Comparison of ENCODE assay signal across 10 mouse cellular contexts in genomic region chr5:148633331-148633730, GRCm38 (mm10).
DNase-seq lines count a peak whose midpoint lies in the region; ATAC-seq and TF ChIP-seq lines count a peak whose summit lies in the region.
"Had no signal": no experiment of that assay in that cellular context is flagged by ENCODE, and none has a peak within 500 bp of the region (broad histone marks: within the 10 kb centered on the region; RNA-seq: fewer than 3 reads in every experiment).

No protein-coding gene starts in this region.

- in situ Hi-C loops in Patski (cut with MboI; ENCODE audit: low pct_unique_long_range_greater_than_20kb): no loop called here

- H3K27ac ChIP-seq in forebrain, embryonic 13.5 days: peak overlapping the region; percentile 14; the same call in 1 of the 2 replicates
- no peak overlapping the region for H3K27ac ChIP-seq in forebrain, postnatal 0 days (ENCODE audit: low read depth, low read length)
- no peak overlapping the region for H3K27ac ChIP-seq in liver, postnatal 0 days (ENCODE audit: low read depth)
- no peak overlapping the region for H3K27ac ChIP-seq in liver, embryonic 11.5 days (ENCODE audit: low read depth, low read length)

- 0 out of 2 replicates have a peak, but pooled peaks cover 4% of the 10 kb centered on the region for H3K9me3 ChIP-seq in forebrain, embryonic 13.5 days (replicated peaks)
- no peaks in the 10 kb centered on the region for H3K9me3 ChIP-seq in forebrain, postnatal 0 days (ENCODE audit: low read length)
- H3K9me3 ChIP-seq in liver, postnatal 0 days (ENCODE audit: low read length): no peaks in the 10 kb centered on the region
- H3K9me3 ChIP-seq in liver, embryonic 11.5 days (ENCODE audit: control insufficient read depth, low read length): no peaks in the 10 kb centered on the region

- WGBS in forebrain, embryonic 13.5 days: 87% methylated on average over 6 of the region's 6 CpGs
- 86% methylated on average over 6 of the region's 6 CpGs for WGBS in forebrain, postnatal 0 days
- WGBS in liver, postnatal 0 days (ENCODE audit: insufficient replicate concordance): 71% methylated on average over 6 of the region's 6 CpGs
- WGBS in liver, embryonic 11.5 days: 85% methylated on average over 6 of the region's 6 CpGs

- H3K4me2 ChIP-seq in forebrain, embryonic 13.5 days: no peak overlapping the region
- no peak overlapping the region for H3K4me2 ChIP-seq in forebrain, postnatal 0 days (ENCODE audit: low read depth)
- no peak overlapping the region for H3K4me2 ChIP-seq in liver, postnatal 0 days (ENCODE audit: low read depth, low read length)
- H3K4me2 ChIP-seq in liver, embryonic 11.5 days: no peak overlapping the region

- no peak for TF ChIP-seq EP300 in liver, postnatal 0 days (IDR thresholded peaks at IDR 0.05; ENCODE audit: low read depth)

- H3K36me3 ChIP-seq in forebrain, embryonic 13.5 days (ENCODE audit: poor library complexity, severe bottlenecking): no peaks in the 10 kb centered on the region
- H3K36me3 ChIP-seq in forebrain, postnatal 0 days (ENCODE audit: insufficient read depth): no peaks in the 10 kb centered on the region
- no peaks in the 10 kb centered on the region for H3K36me3 ChIP-seq in liver, postnatal 0 days (replicated peaks; ENCODE audit: insufficient read depth, low read length)
- H3K36me3 ChIP-seq in liver, embryonic 11.5 days (ENCODE audit: control insufficient read depth, insufficient read depth, low read length): no peaks in the 10 kb centered on the region

- H3K4me3 ChIP-seq in forebrain, embryonic 13.5 days: no peak overlapping the region
- no peak overlapping the region for H3K4me3 ChIP-seq in forebrain, postnatal 0 days (ENCODE audit: low read depth, low read length)
- H3K4me3 ChIP-seq in liver, postnatal 0 days (ENCODE audit: low read depth, low read length): no peak overlapping the region
- no peak overlapping the region for H3K4me3 ChIP-seq in liver, embryonic 11.5 days (ENCODE audit: low read depth, low read length)

- no peak overlapping the region for H3K9ac ChIP-seq in forebrain, embryonic 13.5 days
- no peak overlapping the region for H3K9ac ChIP-seq in forebrain, postnatal 0 days
- H3K9ac ChIP-seq in liver, postnatal 0 days (replicated peaks): no peak overlapping the region
- no peak overlapping the region for H3K9ac ChIP-seq in liver, embryonic 11.5 days (ENCODE audit: low read depth, low read length)

- DNase-seq in forebrain, postnatal 0 days: no peak
- peak; percentile 18 for DNase-seq in liver, postnatal 0 days
- no peak for DNase-seq in liver, embryonic 11.5 days (ENCODE audit: low spot score)
- peak; percentile 92 for DNase-seq in Patski (ENCODE audit: low read depth, low spot score)
- peak; percentile 42 for DNase-seq in lung, postnatal 36 days
- DNase-seq: kidney, adult 9 months had no signal

- no peak for TF ChIP-seq CTCF in forebrain, postnatal 0 days (IDR thresholded peaks at IDR 0.05; ENCODE audit: low read depth)
- TF ChIP-seq CTCF in liver, postnatal 0 days (IDR thresholded peaks at IDR 0.05; ENCODE audit: low read depth): no peak
- TF ChIP-seq CTCF in Patski (IDR thresholded peaks at IDR 0.05): no peak

- CTCF ChIA-PET in Patski (lab: Charles Lee): no interaction called here

- H3K4me1 ChIP-seq in forebrain, embryonic 13.5 days: peaks cover 33% of the 10 kb centered on the region
- no peaks in the 10 kb centered on the region for H3K4me1 ChIP-seq in forebrain, postnatal 0 days (ENCODE audit: insufficient read depth)
- H3K4me1 ChIP-seq in liver, postnatal 0 days (ENCODE audit: insufficient read depth): peaks cover 14% of the 10 kb centered on the region; the same call in 1 of the 2 replicates
- H3K4me1 ChIP-seq in liver, embryonic 11.5 days (replicated peaks; ENCODE audit: control insufficient read depth, insufficient read depth, low read length): no peaks in the 10 kb centered on the region; the same call in 1 of the 2 replicates

- POLR2A ChIA-PET in Patski (lab: Charles Lee): no interaction called here

- no peak for ATAC-seq in forebrain, embryonic 13.5 days
- no peak for ATAC-seq in forebrain, postnatal 0 days
- peak; percentile 27 for ATAC-seq in liver, postnatal 0 days
- ATAC-seq in liver, embryonic 11.5 days (replicated peaks; ENCODE audit: low FRiP score): no peak
- peak; percentile 79 for ATAC-seq in Patski
- ATAC-seq in megakaryocyte, adult 5-6 weeks (ENCODE audit: poor library complexity, severe bottlenecking): no peak
- ATAC-seq in erythroblast, adult 5-6 weeks (replicated peaks; ENCODE audit: low FRiP score, poor library complexity, severe bottlenecking): no peak
- ATAC-seq: hindbrain, embryonic 16.5 days had no signal

- H3K27me3 ChIP-seq in forebrain, embryonic 13.5 days: no peaks in the 10 kb centered on the region
- no peaks in the 10 kb centered on the region for H3K27me3 ChIP-seq in forebrain, postnatal 0 days (ENCODE audit: insufficient read depth, low read length)
- H3K27me3 ChIP-seq in liver, postnatal 0 days (ENCODE audit: insufficient read depth, low read length): no peaks in the 10 kb centered on the region
- no peaks in the 10 kb centered on the region; the same call in 1 of the 2 replicates for H3K27me3 ChIP-seq in liver, embryonic 11.5 days (replicated peaks; ENCODE audit: control insufficient read depth, insufficient read depth, low read length)
- no peaks in the 10 kb centered on the region for H3K27me3 ChIP-seq in Patski

Comparison
In these comparisons a context has a peak if more than half of its experiments do, and no peak if none do; other contexts are left out.
1. ATAC-seq: peak in liver, postnatal 0 days (single experiment) and Patski (single experiment); none in forebrain, embryonic 13.5 days (single experiment), forebrain, postnatal 0 days (single experiment), liver, embryonic 11.5 days (single experiment), megakaryocyte, adult 5-6 weeks (single experiment) and erythroblast, adult 5-6 weeks (single experiment).
2. DNase-seq: peak in liver, postnatal 0 days (single experiment), Patski (single experiment) and lung, postnatal 36 days (single experiment); none in forebrain, postnatal 0 days (single experiment) and liver, embryonic 11.5 days (single experiment).